Mouse (Mus musculus): Measurements from ENCODE around the gene Dag1.
A peak's percentile ranks its signal among the peaks of the same experiment; 100 is the strongest.
"Not testable (repeated sequence)": the region's sequence is repeated elsewhere in the genome, so short reads cannot be mapped to it uniquely, and the experiment has no call there.

Gene Dag1

DNA sequence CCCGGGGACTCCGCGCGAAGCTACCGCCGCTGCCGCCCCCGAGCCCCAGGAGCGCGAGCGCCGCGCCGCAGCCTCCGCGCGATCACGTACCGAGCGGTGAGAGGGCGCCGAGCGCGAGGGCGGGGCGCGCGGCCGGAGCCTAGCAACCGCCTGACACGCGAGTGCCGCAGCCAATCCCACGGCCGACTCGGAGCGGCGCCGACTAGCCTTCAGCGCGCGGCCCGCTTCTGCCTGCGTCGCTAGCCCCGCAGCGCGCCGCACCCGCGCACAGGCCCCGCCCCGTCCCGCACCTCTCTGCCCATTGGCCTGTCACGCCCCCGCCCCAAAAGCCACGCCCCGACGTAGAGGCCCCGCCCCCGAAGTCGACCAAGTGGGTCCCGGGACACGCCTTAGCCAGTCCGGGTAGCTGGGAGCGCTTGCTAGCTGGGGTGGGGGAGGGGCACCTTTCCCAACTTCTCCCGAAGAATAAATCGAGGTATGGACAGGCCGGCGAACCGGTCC, at the start of gene Dag1:
Gene Dag1, minus strand, starts transcription at position 269 of the 501 bp plus-strand sequence.
- peak; percentile 95 for DNase-seq (ENCODE audit: low read depth)

GRCm38 (mm10) chr9:108308141-108308540, 44.4 kb upstream of the Dag1 start:
- DNase-seq (ENCODE audit: low read depth), result no peak

- peak; percentile 69 for DNase-seq (ENCODE audit: low read depth)
These were observed 43.5 kb upstream of the Dag1 start for GRCm38 (mm10) chr9:108307021-108307807.

GRCm38 (mm10) chr9:108306571-108306980, 42.8 kb upstream of the Dag1 start:
- DNase-seq (ENCODE audit: low read depth), result peak; percentile 91

DNA sequence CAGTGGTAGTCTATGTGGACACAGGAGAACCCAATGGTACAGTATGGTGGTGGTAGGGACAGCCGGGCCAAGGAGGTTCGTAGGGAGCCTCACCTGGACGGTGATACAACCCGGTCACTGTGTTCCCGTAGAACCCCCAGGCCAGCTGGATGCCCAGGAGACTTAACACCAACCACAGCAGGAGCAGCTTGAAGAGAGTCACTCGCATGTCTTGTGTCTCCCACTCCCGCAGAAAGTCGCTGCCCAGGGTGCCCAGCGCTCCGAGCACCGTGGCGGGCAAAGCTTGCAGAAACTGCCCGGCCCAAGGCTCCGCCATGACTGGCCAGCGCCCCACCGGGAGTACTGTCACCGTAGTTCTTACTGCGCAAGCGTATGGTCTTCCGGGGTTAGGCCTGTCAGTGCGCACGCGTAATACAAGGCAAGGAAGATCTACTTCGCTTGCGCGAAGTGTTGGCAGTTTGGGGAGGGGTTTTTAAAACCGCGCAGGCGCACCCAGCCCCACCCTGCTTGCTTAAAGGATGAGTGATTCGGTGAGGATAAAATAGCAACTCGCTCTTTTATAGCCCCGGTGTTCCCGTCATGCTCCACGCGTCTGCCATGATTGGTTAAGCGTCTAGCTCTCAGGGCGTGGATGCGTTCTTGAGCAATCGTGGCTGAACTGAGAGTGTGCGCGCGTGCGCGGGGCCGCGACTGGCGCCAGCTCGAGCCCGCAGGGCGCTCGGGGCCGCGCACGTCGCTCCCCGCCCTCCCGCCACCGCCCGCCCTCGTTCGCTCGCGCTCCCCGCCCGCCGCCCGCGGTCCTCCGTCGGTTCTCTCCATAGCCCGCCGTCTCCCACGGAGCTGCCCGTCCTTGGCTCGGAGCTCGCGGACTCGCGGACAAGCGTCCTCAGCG, 42.1 kb upstream of the Dag1 start, which contains the start of the genes Rhoa and Tcta:
Gene Rhoa, plus strand, starts transcription at position 501 of the 892 bp plus-strand sequence.
Gene Tcta, minus strand, starts transcription at position 532 of the 892 bp plus-strand sequence.
- DNase-seq (ENCODE audit: low read depth), result peak; percentile 100

DNA sequence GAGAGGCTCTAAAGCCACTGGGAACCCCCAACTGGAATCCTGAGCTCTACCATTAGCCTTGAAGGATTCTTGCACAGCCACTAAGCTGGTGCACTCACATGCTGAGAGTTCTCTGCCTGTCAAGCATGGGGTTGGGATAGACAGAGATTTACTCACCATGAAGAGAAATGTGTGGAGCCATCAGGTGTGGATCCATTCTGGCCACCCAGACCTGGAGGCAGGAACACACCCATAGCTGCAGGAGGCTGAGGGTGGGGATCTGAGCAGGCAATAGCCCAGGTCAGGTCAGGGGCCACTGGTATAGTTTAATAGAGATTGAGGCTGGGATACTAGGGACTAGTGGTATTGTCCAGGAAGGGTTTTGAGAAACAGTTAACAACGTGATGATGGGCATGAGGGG, 41.4 kb upstream of the Dag1 start:
- DNase-seq (ENCODE audit: low read depth), result peak; percentile 28

DNA sequence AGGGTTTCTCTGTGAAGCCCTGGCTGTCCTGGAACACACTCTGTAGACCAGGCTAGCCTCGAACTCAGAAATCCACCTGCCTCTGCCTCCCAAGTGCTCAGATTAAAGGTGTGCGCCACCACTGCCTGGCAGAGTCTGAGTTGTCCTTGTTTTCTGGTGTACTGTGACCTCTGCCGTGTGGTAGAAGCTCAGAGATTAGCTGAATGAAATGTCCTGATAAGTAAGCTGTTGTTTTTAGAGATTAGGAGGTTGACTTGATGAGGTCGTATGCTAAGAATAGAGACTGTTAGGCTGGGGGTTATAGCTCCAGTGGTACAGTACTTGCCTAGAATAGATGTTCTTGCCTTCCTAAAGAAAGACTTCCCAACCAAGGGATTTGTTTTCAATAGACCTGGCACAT, 41.0 kb upstream of the Dag1 start:
- no peak for DNase-seq (ENCODE audit: low read depth)

DNA sequence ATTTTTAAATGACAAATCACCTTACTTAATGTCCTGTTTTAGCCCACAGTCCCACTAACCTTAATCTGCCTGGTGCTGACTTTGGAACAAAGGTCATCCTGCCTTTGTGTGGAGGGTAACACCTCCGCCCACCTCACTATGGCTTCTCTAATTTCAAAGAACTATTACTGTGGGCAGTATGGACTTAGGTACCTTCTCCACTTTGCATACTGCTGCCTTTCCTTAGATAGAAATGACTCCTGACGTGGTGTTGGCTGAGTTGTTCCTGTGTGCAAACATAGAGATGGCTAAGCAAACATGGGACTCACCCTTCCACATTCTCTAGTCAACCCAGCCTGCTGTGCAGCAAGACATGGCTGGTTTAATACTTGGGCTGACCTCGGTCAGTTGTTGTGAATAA, 38.1 kb upstream of the Dag1 start:
- no peak for DNase-seq (ENCODE audit: low read depth)

DNA sequence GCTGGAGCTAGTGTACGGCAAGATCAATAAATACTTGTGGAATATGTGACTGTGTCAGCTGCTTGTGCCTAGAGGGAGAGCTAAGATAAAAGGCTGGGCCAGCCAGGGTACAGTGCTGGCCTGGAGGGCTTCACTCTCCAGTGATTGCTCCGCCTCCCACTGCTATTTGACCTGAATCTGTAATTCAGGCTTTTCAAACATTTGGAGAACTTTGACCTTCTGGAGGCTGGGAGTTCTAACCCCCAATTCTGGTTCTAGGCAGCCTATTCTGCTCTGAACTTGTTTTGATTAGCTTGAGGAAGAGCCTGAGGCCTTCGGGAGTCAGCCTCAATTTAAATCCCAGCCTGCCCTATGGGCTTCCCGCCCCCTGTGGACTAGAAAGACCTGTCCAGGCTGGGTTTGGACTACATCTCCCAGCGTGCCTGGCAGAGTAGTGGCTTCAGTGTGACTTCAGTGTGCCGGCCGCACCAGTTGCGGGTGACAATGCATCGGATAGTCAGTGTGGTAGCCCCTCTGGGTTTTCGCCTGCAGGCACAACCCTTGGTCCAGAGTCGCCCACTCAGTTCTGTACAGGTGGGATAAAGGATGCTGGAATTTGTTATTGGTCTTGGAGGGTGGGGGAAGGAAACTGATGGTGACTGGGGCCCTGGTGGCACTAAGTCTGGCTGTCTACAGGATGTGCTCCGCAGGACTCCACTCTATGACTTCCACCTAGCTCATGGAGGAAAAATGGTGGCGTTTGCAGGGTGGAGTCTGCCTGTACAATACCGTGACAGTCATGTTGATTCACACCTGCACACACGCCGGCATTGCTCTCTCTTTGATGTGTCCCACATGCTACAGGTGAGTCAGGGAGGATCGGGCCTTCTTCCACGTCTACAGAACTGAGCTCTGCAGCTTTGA, 32.9 kb upstream of the Dag1 start, which contains the start of gene Amt:
Gene Amt, plus strand, starts transcription at position 401 of the 903 bp plus-strand sequence.
- no peak for DNase-seq (ENCODE audit: low read depth)

GRCm38 (mm10) chr9:108290773-108291172, 27.0 kb upstream of the Dag1 start:
- no peak for DNase-seq (ENCODE audit: low read depth)

GRCm38 (mm10) chr9:108290016-108290750, 26.4 kb upstream of the Dag1 start, which contains the start of gene Nicn1:
Gene Nicn1 (plus strand): TSS chr9:108290429.
- peak; percentile 97 for DNase-seq (ENCODE audit: low read depth)

- DNase-seq (ENCODE audit: low read depth), result no peak
These were observed 25.6 kb upstream of the Dag1 start for GRCm38 (mm10) chr9:108289347-108289746.

DNA sequence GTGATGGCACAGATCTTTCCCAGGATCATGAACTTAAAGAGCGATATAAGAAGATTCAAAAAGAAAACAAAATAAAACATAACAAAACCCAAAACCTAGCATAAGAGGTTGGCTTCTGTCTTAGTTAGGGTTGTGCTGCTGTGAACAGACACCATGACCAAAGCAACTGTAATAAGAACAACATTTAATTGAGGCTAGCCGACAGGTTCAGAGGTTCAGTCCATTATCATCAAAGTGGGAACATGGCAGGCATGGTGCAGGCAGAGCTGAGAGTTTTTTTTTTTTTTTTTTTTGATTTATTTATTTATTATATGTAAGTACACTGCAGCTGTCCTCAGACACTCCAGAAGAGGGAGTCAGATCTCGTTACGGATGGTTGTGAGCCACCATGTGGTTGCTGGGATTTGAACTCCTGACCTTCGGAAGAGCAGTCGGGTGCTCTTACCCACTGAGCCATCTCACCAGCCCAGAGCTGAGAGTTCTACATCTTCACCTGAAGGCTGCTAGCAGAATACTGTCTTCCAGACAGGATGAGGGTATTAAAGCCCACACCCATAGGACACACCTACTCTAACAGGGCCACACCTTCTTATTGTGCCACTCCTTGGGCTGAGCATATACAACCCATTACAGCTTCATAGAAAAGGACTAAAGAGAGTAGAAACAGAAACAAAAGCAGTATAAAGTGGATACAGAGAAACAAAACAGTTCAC, 23.9 kb upstream of the Dag1 start:
- DNase-seq (ENCODE audit: low read depth), result not testable (repeated sequence)

GRCm38 (mm10) chr9:108284410-108284809, 20.7 kb upstream of the Dag1 start:
- DNase-seq (ENCODE audit: low read depth), result peak; percentile 89

- DNase-seq (ENCODE audit: low read depth), result no peak
These were observed 16.5 kb upstream of the Dag1 start for GRCm38 (mm10) chr9:108280071-108280828.

DNA sequence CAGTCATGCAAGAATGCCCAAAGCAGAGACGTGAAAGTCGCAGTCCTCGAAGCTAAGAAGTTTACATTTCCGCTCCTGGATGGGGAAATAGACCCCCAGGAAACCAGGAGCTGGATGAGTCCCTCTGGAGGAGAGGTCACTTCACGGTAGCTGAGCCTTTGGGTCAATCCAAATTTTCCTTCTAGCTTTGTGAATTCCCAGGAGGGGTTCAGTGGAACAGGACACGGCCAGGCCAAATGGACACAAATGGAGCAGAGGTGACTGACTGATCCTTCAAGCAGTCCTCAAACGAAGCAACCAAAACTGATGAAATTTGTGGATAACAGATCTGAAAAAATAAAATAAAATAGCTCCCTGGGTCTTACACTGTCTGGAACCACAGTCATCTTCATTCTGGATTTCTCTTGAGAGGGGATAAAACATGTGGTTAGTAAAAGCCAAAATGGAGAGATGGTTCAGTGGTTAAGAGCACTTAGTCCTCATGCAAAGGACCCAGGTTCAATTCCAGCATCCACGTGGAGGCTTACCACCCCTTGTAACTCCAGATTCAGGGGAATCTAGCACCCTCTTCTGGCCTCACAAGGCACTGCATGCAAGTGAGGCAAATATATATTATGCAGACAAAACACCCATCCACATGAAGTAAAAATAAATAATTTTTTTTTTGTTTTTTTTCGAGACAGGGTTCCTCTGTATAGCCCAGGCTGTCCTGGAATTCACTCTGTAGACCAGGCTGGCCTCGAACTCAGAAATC, 15.1 kb upstream of the Dag1 start:
- peak; percentile 73 for DNase-seq (ENCODE audit: low read depth)

DNA sequence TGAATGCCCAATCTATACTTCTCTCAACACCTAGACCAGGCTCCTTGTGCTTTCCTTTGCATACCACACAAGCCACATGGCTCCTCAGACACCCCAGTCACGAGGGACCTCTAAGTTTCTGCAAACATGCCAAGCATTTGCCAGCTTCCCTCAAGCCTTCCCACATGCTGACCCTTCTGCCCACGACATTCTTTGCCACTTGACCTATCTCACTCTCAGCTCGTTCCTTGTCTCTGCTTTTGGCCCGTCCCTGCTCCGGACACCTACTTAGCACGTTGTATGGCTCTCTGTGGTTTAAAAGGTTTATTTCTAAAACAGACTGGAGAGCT, 11.5 kb upstream of the Dag1 start:
- DNase-seq (ENCODE audit: low read depth), result no peak

GRCm38 (mm10) chr9:108274476-108275330, 10.9 kb upstream of the Dag1 start:
- DNase-seq (ENCODE audit: low read depth), result no peak

All from induced T-regulatory cell, adult 2 months (primary cell).